Mouse (Mus musculus) MEL (cell line): ENCODE results near the gene Rpn1. TPM values are rescaled to one million over a fixed set of nuclear protein-coding genes. Genes with fewer than 3 reads are reported as not detected.

Experiments
- DNase-seq: peaks from one replicate; pipeline ENCODE4 v3.0.0; 2011; ENCODE audit warnings: low read depth, low spot score
- H3K27ac ChIP-seq: 2 replicates; pipeline ENCODE4 v1.5.1; 2012; ENCODE audit warnings: low read depth, mild to moderate bottlenecking, control low read depth, low read length, moderate library complexity; ENCODE audit not compliant: control insufficient read depth
- H3K27me3 ChIP-seq, 2 experiments: fragments of 150-350 bp in 1 of 2; sonication (generic) in 1 of 2; 2 replicates each; pipeline ENCODE4 v1.6.1; 2012; ENCODE audit warnings: low read length in 2 of 2, mild to moderate bottlenecking in 2 of 2, improper control_type of control experiment in 1 of 2, moderate library complexity in 1 of 2; ENCODE audit not compliant: insufficient read depth in 2 of 2, control insufficient read depth in 1 of 2
- H3K36me3 ChIP-seq, 2 experiments: 2 replicates each; pipeline ENCODE4 v1.6.1; 2012 to 2014; ENCODE audit warnings: low read length in 2 of 2, improper control_type of control experiment in 1 of 2, inconsistent platforms in 1 of 2, mild to moderate bottlenecking in 1 of 2; ENCODE audit not compliant: insufficient read depth in 2 of 2, control insufficient read depth in 1 of 2
- H3K4me1 ChIP-seq, 2 experiments: fragments of 150-350 bp in 1 of 2; sonication (generic) in 1 of 2; 2 replicates each; pipeline ENCODE4 v1.6.1; 2012; ENCODE audit warnings: low read length in 2 of 2, improper control_type of control experiment in 1 of 2, mild to moderate bottlenecking in 1 of 2; ENCODE audit not compliant: insufficient read depth in 2 of 2, control insufficient read depth in 1 of 2
- H3K4me3 ChIP-seq, 2 experiments: fragments of 150-350 bp in 1 of 2; sonication (generic) in 1 of 2; 2 replicates each; pipeline ENCODE4 v1.5.1; 2012; ENCODE audit warnings: low read depth in 2 of 2, low read length in 2 of 2, mild to moderate bottlenecking in 2 of 2, moderate library complexity in 2 of 2, control low read depth in 1 of 2, improper control_type of control experiment in 1 of 2; ENCODE audit not compliant: control insufficient read depth in 1 of 2, insufficient read depth in 1 of 2
- H3K79me2 ChIP-seq: 2 replicates; pipeline ENCODE4 v1.6.1; 2012; ENCODE audit warnings: mild to moderate bottlenecking, low read length, moderate library complexity; ENCODE audit not compliant: control insufficient read depth, poor library complexity, insufficient read depth
- H3K9ac ChIP-seq: 2 replicates; pipeline ENCODE4 v1.6.1; 2012; ENCODE audit warnings: low read depth, mild to moderate bottlenecking, control low read depth, low read length, moderate library complexity; ENCODE audit not compliant: control insufficient read depth, poor library complexity, severe bottlenecking
- H3K9me3 ChIP-seq: fragments of 150-350 bp; sonication (generic); replicated peaks from 2 replicates; pipeline ENCODE4 v1.6.1; 2012; ENCODE audit warnings: mild to moderate bottlenecking, low read length, improper control_type of control experiment, moderate library complexity; ENCODE audit not compliant: insufficient read depth
- BHLHE40 ChIP-seq: IDR thresholded peaks from 2 replicates; pipeline ENCODE4 v1.6.1; 2012; ENCODE audit warnings: low read depth, mild to moderate bottlenecking, inconsistent platforms, low read length, improper control_type of control experiment, borderline replicate concordance
- CHD1 ChIP-seq: IDR thresholded peaks from 2 replicates; pipeline ENCODE4 v1.6.1; 2012; ENCODE audit warnings: low read depth, mild to moderate bottlenecking, inconsistent platforms, low read length, improper control_type of control experiment
- CHD2 ChIP-seq: IDR thresholded peaks from 2 replicates; pipeline ENCODE4 v1.6.1; 2011; ENCODE audit warnings: low read length, improper control_type of control experiment
- CTCF ChIP-seq, 3 experiments: IDR thresholded peaks in 2 of 3; conservative IDR thresholded peaks in 1 of 3; 2 replicates each; pipeline ENCODE4 v1.5.1; 2011 to 2012; ENCODE audit warnings: low read length in 3 of 3, low read depth in 2 of 3, mild to moderate bottlenecking in 2 of 3, improper control_type of control experiment in 1 of 3, inconsistent platforms in 1 of 3, mixed read lengths in 1 of 3, moderate library complexity in 1 of 3; ENCODE audit not compliant: control insufficient read depth in 1 of 3, insufficient read depth in 1 of 3, poor library complexity in 1 of 3, severe bottlenecking in 1 of 3
- ELF1 ChIP-seq: IDR thresholded peaks from 2 replicates; pipeline ENCODE4 v1.6.1; 2014; ENCODE audit warnings: low read depth, mild to moderate bottlenecking, inconsistent platforms, low read length, improper control_type of control experiment, moderate library complexity
- EP300 ChIP-seq, 2 experiments: IDR thresholded peaks; 2 replicates each; pipeline ENCODE4 v1.6.1; 2011; ENCODE audit warnings: improper control_type of control experiment in 2 of 2, low read length in 2 of 2, low read depth in 1 of 2, mild to moderate bottlenecking in 1 of 2
- ETS1 ChIP-seq: IDR thresholded peaks from 2 replicates; pipeline ENCODE4 v1.6.1; 2012; ENCODE audit warnings: low read depth, mild to moderate bottlenecking, inconsistent platforms, low read length, improper control_type of control experiment, moderate library complexity
- GABPA ChIP-seq: IDR thresholded peaks from 2 replicates; pipeline ENCODE4 v1.6.1; 2012; ENCODE audit warnings: low read depth, mild to moderate bottlenecking, inconsistent platforms, low read length, improper control_type of control experiment, moderate library complexity
- GATA1 ChIP-seq: IDR thresholded peaks from 2 replicates; pipeline ENCODE4 v1.6.1; 2011; ENCODE audit warnings: low read depth, low read length, improper control_type of control experiment
- HCFC1 ChIP-seq: IDR thresholded peaks from 2 replicates; pipeline ENCODE4 v1.6.1; 2012; ENCODE audit warnings: low read depth, mild to moderate bottlenecking, inconsistent platforms, low read length, improper control_type of control experiment, moderate library complexity
- JUND ChIP-seq: IDR thresholded peaks from 2 replicates; pipeline ENCODE4 v1.6.1; 2011; ENCODE audit warnings: low read depth, mild to moderate bottlenecking, improper control_type of control experiment, low read length
- KAT2A ChIP-seq: conservative IDR thresholded peaks from 2 replicates; pipeline ENCODE4 v1.6.1; 2012; ENCODE audit warnings: low read depth, low read length, improper control_type of control experiment, inconsistent platforms
- MAFK ChIP-seq: IDR thresholded peaks from 2 replicates; pipeline ENCODE4 v1.6.1; 2011; ENCODE audit warnings: low read depth, mild to moderate bottlenecking, low read length, improper control_type of control experiment, borderline replicate concordance
- MAX ChIP-seq: IDR thresholded peaks from 2 replicates; pipeline ENCODE4 v1.6.1; 2011; ENCODE audit warnings: low read length, improper control_type of control experiment
- MAZ ChIP-seq: IDR thresholded peaks from 2 replicates; pipeline ENCODE4 v1.6.1; 2012; ENCODE audit warnings: low read depth, mild to moderate bottlenecking, inconsistent platforms, low read length, improper control_type of control experiment
- MEF2A ChIP-seq: IDR thresholded peaks from 2 replicates; pipeline ENCODE4 v1.6.1; 2014; ENCODE audit warnings: low read depth, mild to moderate bottlenecking, inconsistent platforms, low read length, improper control_type of control experiment; ENCODE audit not compliant: poor library complexity, insufficient replicate concordance, severe bottlenecking; ENCODE audit errors: extremely low read depth
- MXI1 ChIP-seq: IDR thresholded peaks from 2 replicates; pipeline ENCODE4 v1.6.1; 2011; ENCODE audit warnings: mild to moderate bottlenecking, low read depth, low read length, improper control_type of control experiment
- MYB ChIP-seq: IDR thresholded peaks from 2 replicates; pipeline ENCODE4 v1.6.1; 2011; ENCODE audit warnings: mild to moderate bottlenecking, low read depth, low read length, improper control_type of control experiment
- MYC ChIP-seq: IDR thresholded peaks from 2 replicates; pipeline ENCODE4 v1.6.1; 2011; ENCODE audit warnings: low read depth, mild to moderate bottlenecking, low read length, improper control_type of control experiment, moderate library complexity
- NELFE ChIP-seq: IDR thresholded peaks from 2 replicates; pipeline ENCODE4 v1.6.1; 2011; ENCODE audit warnings: low read depth, low read length, improper control_type of control experiment
- NRF1 ChIP-seq: IDR thresholded peaks from 2 replicates; pipeline ENCODE4 v1.6.1; 2014; ENCODE audit warnings: low read depth, mild to moderate bottlenecking, inconsistent platforms, low read length, improper control_type of control experiment, moderate library complexity; ENCODE audit not compliant: poor library complexity, insufficient read depth, severe bottlenecking
- POLR2A ChIP-seq, 2 experiments: IDR thresholded peaks; 2 replicates each; pipeline ENCODE4 v1.6.1; 2011 to 2012; ENCODE audit warnings: low read length in 2 of 2, mild to moderate bottlenecking in 2 of 2, control low read depth in 1 of 2, improper control_type of control experiment in 1 of 2, low read depth in 1 of 2, moderate library complexity in 1 of 2; ENCODE audit not compliant: control insufficient read depth in 1 of 2, insufficient read depth in 1 of 2, poor library complexity in 1 of 2
- POLR2AphosphoS5 ChIP-seq: IDR thresholded peaks from 2 replicates; pipeline ENCODE4 v1.6.1; 2012; ENCODE audit warnings: low read depth, borderline replicate concordance, mild to moderate bottlenecking, inconsistent platforms, low read length, moderate library complexity, mixed read lengths
- RAD21 ChIP-seq: IDR thresholded peaks from 2 replicates; pipeline ENCODE4 v1.6.1; 2011; ENCODE audit warnings: mild to moderate bottlenecking, low read depth, low read length, improper control_type of control experiment
- RCOR1 ChIP-seq: IDR thresholded peaks from 2 replicates; pipeline ENCODE4 v1.6.1; 2012; ENCODE audit warnings: low read depth, mild to moderate bottlenecking, inconsistent platforms, low read length, improper control_type of control experiment
- SIN3A ChIP-seq: IDR thresholded peaks from 2 replicates; pipeline ENCODE4 v1.6.1; 2012; ENCODE audit warnings: low read length, improper control_type of control experiment, inconsistent platforms
- SMC3 ChIP-seq: IDR thresholded peaks from 2 replicates; pipeline ENCODE4 v1.6.1; 2011; ENCODE audit warnings: low read depth, low read length, improper control_type of control experiment
- TAL1 ChIP-seq: IDR thresholded peaks from 2 replicates; pipeline ENCODE4 v1.6.1; 2012; ENCODE audit warnings: mild to moderate bottlenecking, inconsistent platforms, low read length, moderate library complexity, mixed read lengths
- TBP ChIP-seq: IDR thresholded peaks from 2 replicates; pipeline ENCODE4 v1.8.0; 2011; ENCODE audit warnings: low read depth, low read length, improper control_type of control experiment
- UBTF ChIP-seq: IDR thresholded peaks from 2 replicates; pipeline ENCODE4 v1.6.1; 2012; ENCODE audit warnings: low read depth, mild to moderate bottlenecking, inconsistent platforms, low read length, improper control_type of control experiment, moderate library complexity, borderline replicate concordance; ENCODE audit not compliant: insufficient read depth
- USF1 ChIP-seq: IDR thresholded peaks from 2 replicates; pipeline ENCODE4 v1.6.1; 2014; ENCODE audit warnings: low read depth, mild to moderate bottlenecking, inconsistent platforms, low read length, improper control_type of control experiment, moderate library complexity
- USF2 ChIP-seq, 2 experiments: IDR thresholded peaks; 2 replicates each; pipeline ENCODE4 v1.6.1; 2011 to 2012; ENCODE audit warnings: improper control_type of control experiment in 2 of 2, low read length in 2 of 2, borderline replicate concordance in 1 of 2, inconsistent platforms in 1 of 2, low read depth in 1 of 2, mild to moderate bottlenecking in 1 of 2; ENCODE audit not compliant: insufficient read depth in 1 of 2
- ZKSCAN1 ChIP-seq: IDR thresholded peaks from 2 replicates; pipeline ENCODE4 v1.6.1; 2012; ENCODE audit warnings: low read depth, mild to moderate bottlenecking, inconsistent platforms, low read length, improper control_type of control experiment, moderate library complexity
- ZMIZ1 ChIP-seq: IDR thresholded peaks from 2 replicates; pipeline ENCODE4 v1.6.1; 2012; ENCODE audit warnings: low read depth, mild to moderate bottlenecking, inconsistent platforms, low read length, improper control_type of control experiment, moderate library complexity
- ZNF384 ChIP-seq: IDR thresholded peaks from 2 replicates; pipeline ENCODE4 v1.6.1; 2012; ENCODE audit warnings: low read depth, mild to moderate bottlenecking, inconsistent platforms, low read length, improper control_type of control experiment
- polyA plus RNA-seq, 2 experiments: library from polyadenylated mRNA; stranded (reverse) in 1 of 2; unstranded in 1 of 2; fragments of >175 nt in 1 of 2; fragments of >200 nt in 1 of 2; gene quantifications; 2 replicates each; pipeline versions ENCODE4 v1.2.1 to v1.2.4; 2012; ENCODE audit warnings: low replicate concordance in 2 of 2, low read depth in 1 of 2; ENCODE audit not compliant: insufficient read length in 2 of 2, insufficient read depth in 1 of 2, missing spikeins in 1 of 2
- total RNA-seq: library from RNA; depleted of rRNA; stranded (reverse); fragments of 300-350 nt; gene quantifications from 2 replicates; pipeline ENCODE4 v1.2.3, GENCODE M21; 2012

The Rpn1 gene
- total and polyA plus RNA-seq, 3 experiments = 289 to 412 (median 361) TPM

DNA sequence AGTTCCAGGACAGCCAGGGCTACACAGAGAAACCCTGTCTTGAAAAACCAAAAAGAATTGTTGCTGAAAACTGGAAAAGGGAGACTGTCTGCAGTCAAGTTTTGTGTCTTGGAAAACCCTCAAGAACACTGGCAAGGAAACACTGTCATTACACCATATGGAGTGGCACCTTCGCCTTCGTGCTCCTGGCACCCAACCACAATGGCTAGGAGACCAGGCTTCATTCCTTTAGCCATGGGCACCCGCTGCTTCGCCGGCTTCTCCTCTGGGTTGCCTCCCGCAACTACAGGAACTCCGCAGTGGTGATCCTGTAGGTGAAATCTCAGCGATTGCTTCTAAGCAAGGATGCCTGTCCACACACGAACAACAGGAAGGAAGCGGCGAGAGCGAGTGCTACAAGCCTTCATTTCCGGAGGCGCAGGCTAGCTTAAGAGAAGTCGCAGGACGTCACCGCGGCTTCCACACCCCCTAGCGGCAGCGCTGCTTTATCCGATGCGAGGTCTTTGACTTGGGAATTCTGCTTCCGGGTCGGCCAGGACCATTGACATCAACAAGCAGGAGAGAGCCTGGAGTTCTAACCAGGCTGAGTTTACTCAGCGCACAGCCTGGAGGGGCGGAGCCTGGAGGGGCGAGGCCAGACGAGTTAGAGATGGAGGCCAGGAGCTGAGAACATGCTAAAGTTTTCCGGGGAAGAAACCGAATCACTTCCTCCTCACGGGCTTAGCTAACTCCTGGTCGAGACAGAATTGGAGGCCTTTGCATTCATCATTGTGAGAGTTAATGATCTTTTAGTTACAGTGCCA lies 9.3 kb upstream of the Rpn1 start:
- Histone ChIP-seq H3K27ac (peak overlapping the region; percentile 68), H3K27me3 (no peaks in the 10 kb centered on the region), H3K9me3 (no peaks in the 10 kb centered on the region), H3K4me3 (peak overlapping the region; percentile 61 to 64), H3K4me1 (peaks cover 7 to 10% of the 10 kb centered on the region in 2 experiments; a peak in 3 of 4 replicates), H3K36me3 (peaks cover 0 to 7% of the 10 kb centered on the region in 2 experiments; a peak in 2 of 4 replicates), H3K79me2 (no peaks in the 10 kb centered on the region), H3K9ac (peak overlapping the region; percentile 58)
- peak; percentile 98 for DNase-seq
- TF ChIP-seq USF2 (IDR thresholded peaks at IDR 0.05; ENCODE audit: borderline replicate concordance in 1 of 2, insufficient read depth in 1 of 2, low read depth in 1 of 2, low read length in 2 of 2) = no peak
- TF ChIP-seq EP300 (IDR thresholded peaks at IDR 0.05; ENCODE audit: low read depth in 1 of 2, low read length in 2 of 2) = no peak; a peak in 1 of 4 replicates
- TF ChIP-seq MXI1 = peak; percentile 69
- TF ChIP-seq NRF1 = 0 out of 2 replicates have a peak, but pooled peaks have one; percentile 30
- peak; percentile 89 for TF ChIP-seq SIN3A
- no peak for TF ChIP-seq TAL1
- no peak for TF ChIP-seq JUND
- TF ChIP-seq CTCF (IDR thresholded peaks at IDR 0.05 in 2 of 3, conservative IDR thresholded peaks at IDR 0.05 in 1 of 3; ENCODE audit: control insufficient read depth in 1 of 3, insufficient read depth in 1 of 3, low read depth in 2 of 3, low read length in 3 of 3, poor library complexity in 1 of 3, severe bottlenecking in 1 of 3) = peak; percentile 54 to 76 (median 73)
- peak; percentile 45; the same call in 1 of the 2 replicates for TF ChIP-seq MAX
- peak; percentile 36; the same call in 1 of the 2 replicates for TF ChIP-seq USF1
- TF ChIP-seq RAD21 = peak; percentile 48
- no peak for TF ChIP-seq POLR2AphosphoS5
- peak; percentile 70; the same call in 1 of the 2 replicates for TF ChIP-seq ETS1
- TF ChIP-seq ZMIZ1 = peak; percentile 61; the same call in 1 of the 2 replicates
- peak; percentile 66; the same call in 1 of the 2 replicates for TF ChIP-seq TBP
- TF ChIP-seq CHD2 = no peak
- 0 out of 2 replicates have a peak, but pooled peaks have one; percentile 19 for TF ChIP-seq GATA1
- TF ChIP-seq HCFC1 = peak; percentile 90
- peak; percentile 75 for TF ChIP-seq NELFE
- TF ChIP-seq MYC = peak; percentile 74
- TF ChIP-seq ZKSCAN1 = no peak
- no peak for TF ChIP-seq MAZ
- TF ChIP-seq KAT2A = no peak; the same call in 1 of the 2 replicates
- TF ChIP-seq RCOR1 = peak; percentile 65; the same call in 1 of the 2 replicates
- peak; percentile 88 for TF ChIP-seq ELF1
- no peak for TF ChIP-seq MYB
- no peak for TF ChIP-seq ZNF384
- no peak for TF ChIP-seq UBTF
- TF ChIP-seq MEF2A = no peak
- TF ChIP-seq MAFK = no peak
- TF ChIP-seq CHD1 = 0 out of 2 replicates have a peak, but pooled peaks have one; percentile 64
- TF ChIP-seq GABPA = no peak
- TF ChIP-seq SMC3 = peak; percentile 42
- peak; percentile 58 to 75 for TF ChIP-seq POLR2A (IDR thresholded peaks at IDR 0.05; ENCODE audit: control insufficient read depth in 1 of 2, insufficient read depth in 1 of 2, low read depth in 1 of 2, low read length in 2 of 2, poor library complexity in 1 of 2)
- no peak for TF ChIP-seq BHLHE40
